8 mouse cellular contexts compared by ENCODE assay signal in the genomic region with DNA sequence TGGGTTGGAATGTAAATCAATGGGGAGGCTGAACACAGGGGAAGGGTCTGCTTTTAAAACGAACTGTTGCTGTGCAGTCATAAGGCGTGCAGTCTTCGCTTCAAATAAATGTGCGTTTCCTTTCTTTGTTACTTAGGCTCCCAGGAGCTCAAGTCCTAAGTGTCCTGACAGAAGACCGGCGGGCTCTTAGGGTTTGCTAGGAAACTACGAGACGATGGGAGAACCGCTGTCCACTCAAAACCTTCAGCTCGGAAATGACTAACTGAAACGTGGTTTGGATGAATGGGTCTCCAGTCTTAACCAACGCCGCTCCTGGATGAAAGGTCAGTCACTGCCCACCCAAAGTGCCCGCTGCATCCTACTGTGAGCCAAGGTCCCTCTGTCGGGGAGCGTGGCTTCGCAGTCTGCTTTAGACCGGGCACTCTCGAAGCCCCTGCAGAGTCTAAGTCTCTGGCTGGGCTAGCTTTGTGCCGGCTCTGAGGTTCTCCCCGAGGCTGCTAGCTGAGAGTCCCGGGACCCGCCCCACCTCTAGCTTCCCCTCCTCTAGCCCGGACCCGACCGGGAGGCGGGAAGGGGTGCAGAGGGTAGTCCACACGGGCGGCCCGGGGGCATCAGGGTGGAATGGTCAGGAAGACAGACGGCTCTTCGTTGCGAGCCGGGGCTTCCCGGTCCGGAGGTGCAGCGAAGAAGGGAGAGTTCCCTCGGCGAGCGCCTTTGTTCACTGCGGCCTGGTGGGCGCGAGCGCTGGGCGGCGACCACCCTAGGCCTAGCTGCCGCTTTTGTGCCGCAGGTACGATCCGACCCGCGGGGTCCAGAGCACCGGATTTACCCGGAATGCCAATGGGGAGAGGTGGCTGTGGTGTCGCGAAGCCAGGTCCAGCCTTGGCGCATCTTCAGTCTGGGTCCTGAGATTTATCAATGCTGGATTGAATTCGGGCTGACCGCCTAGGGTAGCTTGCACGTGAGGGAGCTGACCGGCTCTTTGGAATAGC. TPM values are rescaled to one million over a fixed set of nuclear protein-coding genes. Genes with fewer than 3 reads are reported as not detected.
DNase-seq lines count a peak whose midpoint lies in the region; ATAC-seq and TF ChIP-seq lines count a peak whose summit lies in the region.

No protein-coding gene starts in this region.

- no peak for TF ChIP-seq POLR2A in bone marrow macrophage, adult 2 months (IDR thresholded peaks at IDR 0.05; ENCODE audit: borderline replicate concordance, low read depth, low read length)

- H3K27ac ChIP-seq in left cerebral cortex, adult 2 months, result no peak overlapping the region
- no peak overlapping the region for H3K27ac ChIP-seq in bone marrow macrophage, adult 2 months (ENCODE audit: insufficient read depth, low read depth, low read length)
- peak overlapping the region; percentile 88 for H3K27ac ChIP-seq in kidney, embryonic 15.5 days

- ATAC-seq in kidney, embryonic 15.5 days (replicated peaks; ENCODE audit: low FRiP score), result peak; percentile 80
- ATAC-seq in erythroid progenitor cell, adult 5-6 weeks (replicated peaks; ENCODE audit: low FRiP score, poor library complexity, severe bottlenecking), result no peak

- H3K27me3 ChIP-seq in kidney, embryonic 15.5 days, result no peaks in the 10 kb centered on the region

- intact Hi-C loops in left cerebral cortex, adult 2 months (cut with DNase I), result no loop called here
- intact Hi-C loops in gastrocnemius, postnatal 14 days (cut with DNase I; ENCODE audit: low total_unique reads), result no loop called here

- peak overlapping the region; percentile 75 for H3K9ac ChIP-seq in kidney, embryonic 15.5 days

- H3K36me3 ChIP-seq in kidney, embryonic 15.5 days, result peaks cover 6% of the 10 kb centered on the region

- no peak for TF ChIP-seq CTCF in left cerebral cortex, adult 2 months (IDR thresholded peaks at IDR 0.05)
- TF ChIP-seq CTCF in bone marrow macrophage, adult 2 months (IDR thresholded peaks at IDR 0.05; ENCODE audit: low read depth, low read length), result no peak

- under 1% methylated on average over 61 of the region's 61 CpGs for WGBS in kidney, embryonic 15.5 days

- H3K9me3 ChIP-seq in kidney, embryonic 15.5 days (replicated peaks), result no peaks in the 10 kb centered on the region

- H3K4me2 ChIP-seq in kidney, embryonic 15.5 days, result peak overlapping the region; percentile 89

- DNase-seq in left cerebral cortex, adult 2 months (ENCODE audit: extremely low spot score in 1 of 2, low spot score in 2 of 2), result peak; percentile 7 to 13
- DNase-seq in left cerebral cortex, adult 8-10 months (ENCODE audit: low spot score in 2 of 2), result no peak
- peak; percentile 10 for DNase-seq in gastrocnemius, postnatal 14 days
- DNase-seq in lung, postnatal 36 days, result peak; percentile 16
- DNase-seq in right cerebral cortex, postnatal 14 days, result peak; percentile 10

- H3K4me1 ChIP-seq in bone marrow macrophage, adult 2 months (ENCODE audit: control insufficient read depth, insufficient read depth, low read length), result peaks cover 3% of the 10 kb centered on the region; the same call in 1 of the 2 replicates
- H3K4me1 ChIP-seq in kidney, embryonic 15.5 days, result peaks cover 8% of the 10 kb centered on the region

- H3K4me3 ChIP-seq in left cerebral cortex, adult 2 months, result peak overlapping the region; percentile 57
- H3K4me3 ChIP-seq in bone marrow macrophage, adult 2 months (ENCODE audit: insufficient read depth, low read length), result peak overlapping the region; percentile 38
- peak overlapping the region; percentile 71 for H3K4me3 ChIP-seq in kidney, embryonic 15.5 days (replicated peaks)

RNA-seq across cellular contexts. Expression of a gene that starts 0.8 kb away (rescaled TPM):
- total RNA-seq in left cerebral cortex, adult 2 months (2021), result under 1 TPM; 0.56 to 0.81 TPM
- total RNA-seq in left cerebral cortex, adult 8-10 months (2022), result 1 to 10 TPM in 1 of 4 experiments, under 1 TPM in 3; 0.37 to 1.5 (median 0.71) TPM
- 0.98 and 1.1 TPM in 2 replicates for polyA plus RNA-seq in bone marrow macrophage, adult 2 months (2012; ENCODE audit: insufficient read depth, insufficient read length, missing spikeins)
- 1 to 10 TPM in 1 of 2 experiments, under 1 TPM in 1; 0.66 to 3.0 TPM for total RNA-seq in gastrocnemius, postnatal 14 days (2021)
- 12.3 and 16.4 TPM in 2 replicates for polyA plus RNA-seq in kidney, embryonic 15.5 days (2015; fragmentation: Nextera tagmentation; extraction: Ambion mirVana)
- total RNA-seq in erythroid progenitor cell, adult 5-6 weeks (2015; ENCODE audit: low replicate concordance), result 4.7 and 10.5 TPM in 2 replicates
- 3.9 and 7.1 TPM in 2 replicates for total RNA-seq in erythroid progenitor cell, adult 5-6 weeks (2017; ENCODE audit: low replicate concordance)

RNA-seq across cellular contexts. Expression of a gene that starts 54.6 kb away (rescaled TPM):
- under 1 TPM; 0.09 to 0.16 TPM for total RNA-seq in left cerebral cortex, adult 2 months (2021)
- under 1 TPM in 1 of 4 experiments, not detected in 3; 0.16 TPM for total RNA-seq in left cerebral cortex, adult 8-10 months (2022)
- polyA plus RNA-seq in bone marrow macrophage, adult 2 months (2012; ENCODE audit: insufficient read depth, insufficient read length, missing spikeins), result not detected in 2 replicates
- total RNA-seq in gastrocnemius, postnatal 14 days (2021), result under 1 TPM; 0.06 to 0.11 TPM
- polyA plus RNA-seq in kidney, embryonic 15.5 days (2015; fragmentation: Nextera tagmentation; extraction: Ambion mirVana), result not detected in 2 replicates
- not detected in 2 replicates for total RNA-seq in erythroid progenitor cell, adult 5-6 weeks (2015; ENCODE audit: low replicate concordance)
- not detected in 2 replicates for total RNA-seq in erythroid progenitor cell, adult 5-6 weeks (2017; ENCODE audit: low replicate concordance)

Comparison
In these comparisons a context has a peak if more than half of its experiments do, and no peak if none do; other contexts are left out.
1. DNase-seq: peak in left cerebral cortex, adult 2 months (2 of 2), gastrocnemius, postnatal 14 days (single experiment), lung, postnatal 36 days (single experiment) and right cerebral cortex, postnatal 14 days (single experiment); none in left cerebral cortex, adult 8-10 months (0 of 2).
2. Peak in every context shown above with its lines, with median percentiles within 50 percentile points of each other: H3K4me3 ChIP-seq.